Mouse (Mus musculus): ENCODE measurements around the gene Mapkapk2. TPM values are rescaled to one million over a fixed set of nuclear protein-coding genes. Genes with fewer than 3 reads are reported as not detected.

Gene Mapkapk2
- polyA plus RNA-seq, 1 experiment from 2014 or later, result 10.8 TPM

DNA sequence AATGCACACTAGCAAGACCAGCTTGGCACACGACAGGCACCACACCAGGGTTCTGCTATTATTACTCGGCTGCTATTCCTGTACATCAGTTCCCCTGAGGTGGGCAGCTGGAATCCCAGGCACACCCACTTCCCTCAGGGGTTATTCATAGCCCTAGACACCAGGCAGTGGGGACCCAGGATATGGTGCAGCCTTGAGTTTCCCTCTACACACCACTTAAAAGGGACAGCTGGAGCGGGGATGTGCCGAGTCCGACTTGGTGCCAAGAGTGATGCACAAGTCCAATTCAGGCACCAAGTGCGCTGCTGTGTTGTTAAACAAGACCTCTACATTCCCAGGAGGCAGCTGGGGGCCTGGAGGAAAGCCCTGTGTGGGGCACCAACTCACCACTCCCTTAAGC, 34.8 kb downstream of the Mapkapk2 start:
- Histone ChIP-seq H3K36me3 (ENCODE audit: control insufficient read depth, insufficient read depth) (peaks cover 3% of the 10 kb centered on the region; the same call in 1 of the 2 replicates), H3K27ac (ENCODE audit: low read length) (no peak overlapping the region), H3K27me3 (ENCODE audit: control insufficient read depth, insufficient read depth, low read depth, low read length) (no peaks in the 10 kb centered on the region), H3K4me3 (ENCODE audit: low read depth, low read length) (no peak overlapping the region), H3K9me3 (replicated peaks; ENCODE audit: control insufficient read depth, low read length) (no peaks in the 10 kb centered on the region), H3K9ac (ENCODE audit: low read depth, low read length) (no peak overlapping the region), H3K4me2 (ENCODE audit: low read depth, low read length) (no peak overlapping the region), H3K4me1 (ENCODE audit: control insufficient read depth, low read depth, low read length) (peaks cover 30% of the 10 kb centered on the region)
- ATAC-seq (ENCODE audit: low read depth), result no peak
- WGBS (ENCODE audit: insufficient replicate concordance), result 70% methylated on average over 6 of the region's 6 CpGs

DNA sequence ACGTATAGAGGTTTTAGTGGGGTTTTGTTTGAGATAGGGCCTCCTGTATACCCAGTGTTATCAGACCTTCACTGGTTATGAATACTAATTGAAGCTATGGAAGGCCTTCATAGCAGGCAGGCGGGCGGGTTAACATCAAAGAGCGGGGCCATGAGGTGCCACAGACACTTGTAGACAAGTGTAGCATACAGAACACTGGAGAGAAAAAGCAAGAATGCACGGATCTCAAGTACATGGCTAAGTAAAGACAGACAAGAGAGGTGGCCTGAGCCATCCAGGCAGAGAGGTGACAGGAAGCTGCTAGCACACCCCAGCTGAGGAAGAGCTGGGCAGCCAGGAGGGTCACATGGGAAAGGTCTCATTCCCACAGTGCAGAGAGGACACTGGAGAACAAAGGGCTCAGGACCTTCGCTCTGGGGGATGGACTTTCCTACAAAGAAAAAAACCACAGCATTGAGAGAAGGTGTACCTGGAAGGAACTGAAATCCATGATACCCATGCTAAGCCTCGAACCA, 35.8 kb downstream of the Mapkapk2 start:
- no peak overlapping the region for H3K4me3 ChIP-seq (ENCODE audit: low read depth, low read length)
- peaks cover 7% of the 10 kb centered on the region; the same call in 1 of the 2 replicates for H3K36me3 ChIP-seq (ENCODE audit: control insufficient read depth, insufficient read depth)
- no peaks in the 10 kb centered on the region for H3K27me3 ChIP-seq (ENCODE audit: control insufficient read depth, insufficient read depth, low read depth, low read length)
- no peaks in the 10 kb centered on the region for H3K9me3 ChIP-seq (replicated peaks; ENCODE audit: control insufficient read depth, low read length)
- H3K4me2 ChIP-seq (ENCODE audit: low read depth, low read length), result no peak overlapping the region
- H3K27ac ChIP-seq (ENCODE audit: low read length), result no peak overlapping the region
- H3K9ac ChIP-seq (ENCODE audit: low read depth, low read length), result no peak overlapping the region
- 55% methylated on average over 7 of the region's 7 CpGs for WGBS (ENCODE audit: insufficient replicate concordance)
- peaks cover 29% of the 10 kb centered on the region for H3K4me1 ChIP-seq (ENCODE audit: control insufficient read depth, low read depth, low read length)
- no peak for ATAC-seq (ENCODE audit: low read depth)

DNA sequence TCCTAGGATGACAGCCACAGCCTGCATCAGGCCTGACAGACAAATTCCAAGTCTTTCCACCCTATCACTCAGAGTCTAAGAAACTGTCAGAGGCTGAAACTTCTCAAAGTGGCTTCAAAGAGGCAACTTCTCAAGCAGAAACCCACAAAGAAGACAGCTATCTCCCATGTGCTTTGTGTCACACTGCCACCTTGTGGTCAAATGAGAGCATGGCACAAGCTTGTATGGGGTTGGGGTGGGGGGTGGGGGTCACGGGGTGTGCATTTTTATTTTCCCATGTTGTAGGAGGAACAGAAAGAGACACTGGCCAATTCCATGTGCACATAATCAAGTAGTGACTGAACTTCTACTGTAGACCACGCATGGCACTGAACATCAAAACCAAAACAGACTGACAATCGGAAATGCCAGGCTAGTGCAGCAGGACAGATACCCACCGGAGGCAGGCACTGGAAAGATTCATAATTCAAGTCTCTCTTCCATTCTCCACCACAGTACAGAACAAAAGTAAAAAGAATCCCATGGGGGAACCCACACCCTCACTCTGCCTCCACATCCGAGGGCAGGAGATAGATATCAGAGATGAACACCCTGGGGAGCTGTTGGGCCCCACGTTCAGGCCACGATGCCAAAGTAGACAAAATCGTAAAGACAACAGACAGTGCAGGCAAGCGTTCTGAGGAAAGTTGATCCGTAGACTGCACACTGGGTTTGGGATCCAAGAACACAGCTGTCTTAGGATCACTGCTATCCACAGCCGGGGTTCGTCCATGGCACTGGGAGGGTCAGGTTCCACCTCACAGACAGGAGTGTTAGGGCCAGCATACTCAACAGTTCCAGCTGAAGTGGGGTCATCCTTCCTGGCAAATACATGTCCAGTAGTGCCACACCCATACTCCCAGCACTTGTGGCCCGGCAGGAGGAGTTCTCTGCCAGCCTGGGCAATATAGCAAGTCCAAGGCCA, 37.1 kb downstream of the Mapkapk2 start:
- no peak overlapping the region for H3K9ac ChIP-seq (ENCODE audit: low read depth, low read length)
- H3K4me1 ChIP-seq (ENCODE audit: control insufficient read depth, low read depth, low read length), result peaks cover 29% of the 10 kb centered on the region
- no peak overlapping the region for H3K27ac ChIP-seq (ENCODE audit: low read length)
- H3K27me3 ChIP-seq (ENCODE audit: control insufficient read depth, insufficient read depth, low read depth, low read length), result no peaks in the 10 kb centered on the region
- H3K9me3 ChIP-seq (replicated peaks; ENCODE audit: control insufficient read depth, low read length), result no peaks in the 10 kb centered on the region
- peaks cover 7% of the 10 kb centered on the region; the same call in 1 of the 2 replicates for H3K36me3 ChIP-seq (ENCODE audit: control insufficient read depth, insufficient read depth)
- peak; percentile 59 for ATAC-seq (ENCODE audit: low read depth)
- peak overlapping the region; percentile 41 for H3K4me2 ChIP-seq (ENCODE audit: low read depth, low read length)
- 40% methylated on average over 13 of the region's 13 CpGs for WGBS (ENCODE audit: insufficient replicate concordance)
- H3K4me3 ChIP-seq (ENCODE audit: low read depth, low read length), result peak overlapping the region; percentile 10; the same call in 1 of the 2 replicates

DNA sequence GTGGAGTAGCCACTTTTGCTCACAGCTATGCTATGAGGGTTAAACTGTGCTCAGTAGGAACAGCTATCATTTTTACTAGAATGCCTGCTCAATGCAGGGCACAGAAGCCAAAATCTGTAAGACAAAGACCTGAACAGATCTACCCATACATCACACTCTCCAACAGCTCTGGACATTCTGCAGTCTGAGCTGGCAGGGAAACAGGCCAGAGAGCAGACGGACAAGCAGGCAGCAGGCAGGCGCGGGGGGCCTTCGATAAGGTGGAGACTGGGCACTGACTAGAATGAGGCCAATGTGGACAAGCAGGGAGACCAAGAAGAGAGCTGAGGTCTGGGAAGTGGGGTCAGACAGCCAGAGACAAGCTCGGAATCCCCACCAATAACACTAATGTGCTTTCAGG, 37.8 kb downstream of the Mapkapk2 start:
- Histone ChIP-seq H3K4me2 (ENCODE audit: low read depth, low read length) (no peak overlapping the region), H3K4me3 (ENCODE audit: low read depth, low read length) (no peak overlapping the region), H3K27me3 (ENCODE audit: control insufficient read depth, insufficient read depth, low read depth, low read length) (no peaks in the 10 kb centered on the region), H3K9ac (ENCODE audit: low read depth, low read length) (no peak overlapping the region), H3K4me1 (ENCODE audit: control insufficient read depth, low read depth, low read length) (peaks cover 29% of the 10 kb centered on the region), H3K9me3 (replicated peaks; ENCODE audit: control insufficient read depth, low read length) (no peaks in the 10 kb centered on the region), H3K36me3 (ENCODE audit: control insufficient read depth, insufficient read depth) (peaks cover 13% of the 10 kb centered on the region), H3K27ac (ENCODE audit: low read length) (no peak overlapping the region)
- 89% methylated on average over 5 of the region's 5 CpGs for WGBS (ENCODE audit: insufficient replicate concordance)
- no peak for ATAC-seq (ENCODE audit: low read depth)

DNA sequence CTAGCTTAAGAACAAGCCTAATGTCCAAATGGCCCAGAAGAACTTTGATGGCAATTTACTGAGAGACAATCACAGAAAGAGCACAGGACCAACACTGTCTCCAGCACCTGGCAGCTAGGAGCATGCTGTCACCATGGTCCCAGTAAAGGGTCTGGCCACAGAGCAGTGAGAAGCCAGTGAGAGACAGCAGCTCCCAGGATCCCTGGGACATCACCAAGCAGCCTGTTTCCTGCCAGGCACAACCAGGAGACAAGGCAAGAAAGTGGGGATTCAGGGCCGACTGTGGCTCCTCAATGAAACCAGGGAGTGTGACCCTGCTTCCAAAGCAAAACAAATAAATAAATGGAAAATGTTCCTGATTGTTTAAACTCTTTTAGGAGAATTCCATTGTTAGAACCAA, 38.2 kb downstream of the Mapkapk2 start:
- Histone ChIP-seq H3K27me3 (ENCODE audit: control insufficient read depth, insufficient read depth, low read depth, low read length) (no peaks in the 10 kb centered on the region), H3K27ac (ENCODE audit: low read length) (no peak overlapping the region), H3K36me3 (ENCODE audit: control insufficient read depth, insufficient read depth) (peaks cover 17% of the 10 kb centered on the region), H3K4me2 (ENCODE audit: low read depth, low read length) (no peak overlapping the region), H3K4me1 (ENCODE audit: control insufficient read depth, low read depth, low read length) (peaks cover 27% of the 10 kb centered on the region), H3K9me3 (replicated peaks; ENCODE audit: control insufficient read depth, low read length) (no peaks in the 10 kb centered on the region), H3K4me3 (ENCODE audit: low read depth, low read length) (no peak overlapping the region), H3K9ac (ENCODE audit: low read depth, low read length) (no peak overlapping the region)
- no peak for ATAC-seq (ENCODE audit: low read depth)
- whole genome bisulfite sequencing (ENCODE audit: insufficient replicate concordance), result 61% methylated on average over 1 of the region's 1 CpGs

DNA sequence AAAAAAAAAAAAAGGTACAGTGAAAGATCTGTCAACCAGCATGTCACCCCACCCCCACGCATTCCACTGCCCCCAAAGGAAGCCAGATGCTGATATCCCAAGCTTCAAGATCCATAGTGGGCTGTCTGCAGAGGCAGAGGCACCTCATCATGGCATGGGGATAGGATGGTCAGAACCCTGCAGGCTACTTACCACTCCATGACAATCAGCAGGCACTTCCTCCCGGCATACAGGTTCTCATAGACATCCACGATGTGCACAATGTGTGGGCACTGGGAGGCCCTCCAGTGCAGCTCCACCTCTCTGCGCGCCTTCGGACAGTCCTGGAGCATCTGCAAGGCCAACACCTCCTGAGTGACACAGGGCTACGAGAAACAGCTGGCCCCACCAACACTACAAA, 39.2 kb downstream of the Mapkapk2 start:
- Histone ChIP-seq H3K4me3 (ENCODE audit: low read depth, low read length) (no peak overlapping the region), H3K27me3 (ENCODE audit: control insufficient read depth, insufficient read depth, low read depth, low read length) (no peaks in the 10 kb centered on the region), H3K27ac (ENCODE audit: low read length) (no peak overlapping the region), H3K4me1 (ENCODE audit: control insufficient read depth, low read depth, low read length) (peaks cover 23% of the 10 kb centered on the region), H3K36me3 (ENCODE audit: control insufficient read depth, insufficient read depth) (peaks cover 19% of the 10 kb centered on the region), H3K4me2 (ENCODE audit: low read depth, low read length) (no peak overlapping the region), H3K9me3 (replicated peaks; ENCODE audit: control insufficient read depth, low read length) (no peaks in the 10 kb centered on the region), H3K9ac (ENCODE audit: low read depth, low read length) (no peak overlapping the region)
- ATAC-seq (ENCODE audit: low read depth), result no peak
- 71% methylated on average over 7 of the region's 7 CpGs for WGBS (ENCODE audit: insufficient replicate concordance)

DNA sequence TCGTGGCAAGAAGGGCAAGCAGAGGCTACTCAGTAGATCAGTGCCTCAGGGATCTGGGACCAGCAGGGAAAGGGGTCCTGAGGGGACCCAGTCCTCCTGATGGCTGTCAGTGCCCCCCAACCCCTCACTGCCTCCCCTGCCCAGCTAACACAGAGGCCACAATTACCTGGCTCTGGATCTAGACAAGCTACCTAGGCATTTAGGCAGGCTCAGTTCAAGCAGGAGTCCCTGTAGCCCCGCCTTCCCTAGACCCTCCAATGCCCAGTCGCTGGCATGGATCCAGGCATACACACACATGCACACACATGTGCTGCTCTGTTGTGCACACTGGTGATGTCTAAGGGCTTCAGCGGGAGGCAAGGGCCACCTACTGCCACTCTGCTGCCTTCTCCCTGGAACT, 43.4 kb downstream of the Mapkapk2 start:
- Histone ChIP-seq H3K9ac (ENCODE audit: low read depth, low read length) (no peak overlapping the region), H3K27ac (ENCODE audit: low read length) (no peak overlapping the region), H3K9me3 (replicated peaks; ENCODE audit: control insufficient read depth, low read length) (no peaks in the 10 kb centered on the region), H3K27me3 (ENCODE audit: control insufficient read depth, insufficient read depth, low read depth, low read length) (no peaks in the 10 kb centered on the region), H3K4me2 (ENCODE audit: low read depth, low read length) (no peak overlapping the region), H3K4me3 (ENCODE audit: low read depth, low read length) (no peak overlapping the region), H3K4me1 (ENCODE audit: control insufficient read depth, low read depth, low read length) (no peaks in the 10 kb centered on the region), H3K36me3 (ENCODE audit: control insufficient read depth, insufficient read depth) (peaks cover 19% of the 10 kb centered on the region)
- ATAC-seq (ENCODE audit: low read depth), result no peak
- WGBS (ENCODE audit: insufficient replicate concordance), result 72% methylated on average over 4 of the region's 4 CpGs

DNA sequence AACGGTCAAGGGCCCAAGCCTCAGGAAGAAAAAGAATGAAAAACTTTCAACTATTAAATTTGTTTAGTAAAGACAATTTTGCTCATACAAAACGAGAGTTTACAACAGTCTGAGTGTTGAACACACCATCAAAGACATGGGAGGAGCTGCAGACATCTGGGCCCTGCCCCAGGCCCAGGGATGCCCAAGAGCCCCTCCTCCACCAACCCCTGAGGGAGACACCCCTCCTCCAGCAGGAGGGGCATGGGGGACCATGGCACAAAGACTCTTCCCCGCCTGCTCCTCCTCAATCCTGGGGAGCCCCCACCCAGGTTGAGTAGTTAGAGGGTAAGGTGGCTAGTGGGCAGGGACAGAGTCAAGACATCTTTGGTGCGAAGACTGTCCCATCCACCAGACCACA, 44.0 kb downstream of the Mapkapk2 start:
- Histone ChIP-seq H3K4me2 (ENCODE audit: low read depth, low read length) (no peak overlapping the region), H3K27me3 (ENCODE audit: control insufficient read depth, insufficient read depth, low read depth, low read length) (no peaks in the 10 kb centered on the region), H3K36me3 (ENCODE audit: control insufficient read depth, insufficient read depth) (peaks cover 19% of the 10 kb centered on the region), H3K9ac (ENCODE audit: low read depth, low read length) (no peak overlapping the region), H3K4me3 (ENCODE audit: low read depth, low read length) (no peak overlapping the region), H3K4me1 (ENCODE audit: control insufficient read depth, low read depth, low read length) (no peaks in the 10 kb centered on the region), H3K27ac (ENCODE audit: low read length) (no peak overlapping the region), H3K9me3 (replicated peaks; ENCODE audit: control insufficient read depth, low read length) (no peaks in the 10 kb centered on the region)
- 62% methylated on average over 4 of the region's 4 CpGs for WGBS (ENCODE audit: insufficient replicate concordance)
- ATAC-seq (ENCODE audit: low read depth), result no peak

DNA sequence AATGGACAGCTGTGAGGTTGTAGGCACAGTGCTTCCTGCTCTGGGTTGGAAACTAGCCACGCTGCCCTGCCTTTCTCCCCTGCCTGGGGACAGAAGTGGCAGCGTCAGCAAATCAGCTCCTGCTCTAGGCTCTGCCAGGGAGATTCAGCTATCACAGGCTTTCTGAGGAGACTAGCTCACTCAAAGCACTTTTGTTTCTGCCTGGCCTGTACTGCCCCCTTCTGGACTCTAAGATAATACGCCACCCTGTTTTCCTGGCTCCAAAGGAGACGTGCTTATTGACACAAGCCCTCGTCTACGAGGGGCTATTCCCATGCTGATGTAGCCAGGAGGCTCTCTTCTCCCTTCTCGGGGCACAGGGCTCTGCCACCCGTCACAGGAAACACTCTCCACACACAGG, 44.4 kb downstream of the Mapkapk2 start:
- Histone ChIP-seq H3K36me3 (ENCODE audit: control insufficient read depth, insufficient read depth) (peaks cover 19% of the 10 kb centered on the region), H3K27ac (ENCODE audit: low read length) (no peak overlapping the region), H3K9me3 (replicated peaks; ENCODE audit: control insufficient read depth, low read length) (no peaks in the 10 kb centered on the region), H3K9ac (ENCODE audit: low read depth, low read length) (no peak overlapping the region), H3K4me2 (ENCODE audit: low read depth, low read length) (no peak overlapping the region), H3K4me1 (ENCODE audit: control insufficient read depth, low read depth, low read length) (no peaks in the 10 kb centered on the region), H3K4me3 (ENCODE audit: low read depth, low read length) (no peak overlapping the region), H3K27me3 (ENCODE audit: control insufficient read depth, insufficient read depth, low read depth, low read length) (no peaks in the 10 kb centered on the region)
- peak; percentile 35 for ATAC-seq (ENCODE audit: low read depth)
- 15% methylated on average over 8 of the region's 8 CpGs for WGBS (ENCODE audit: insufficient replicate concordance)

Measured in liver, embryonic 16.5 days (tissue).